Mouse (Mus musculus) stomach, postnatal 0 days (tissue): ENCODE data around the gene D430042O09Rik.

Source experiments
- CTCF ChIP-seq: IDR thresholded peaks from 2 replicates; pipeline ENCODE4 v1.5.1; 2016; ENCODE audit warnings: antibody characterized with exemption, low read depth, mild to moderate bottlenecking, moderate library complexity
- EP300 ChIP-seq: optimal IDR thresholded peaks from 2 replicates; pipeline ENCODE3; 2016; ENCODE audit warnings: antibody characterized with exemption

GRCm38 (mm10) chr7:125670865-125671264, 36.8 kb upstream of the D430042O09Rik start:
- no peak for TF ChIP-seq CTCF
- TF ChIP-seq EP300 = no peak
